8 mouse cellular contexts compared by ENCODE assay signal in genomic region chr9:63959933-63960828, GRCm38 (mm10).
DNase-seq lines count a peak whose midpoint lies in the region; ATAC-seq and TF ChIP-seq lines count a peak whose summit lies in the region.

No protein-coding gene starts in this region.

- peak overlapping the region; percentile 95 for H3K27ac ChIP-seq in lung, embryonic 15.5 days
- H3K27ac ChIP-seq in heart, postnatal 0 days (ENCODE audit: low read depth): peak overlapping the region; percentile 81
- peak overlapping the region; percentile 93 for H3K27ac ChIP-seq in limb, embryonic 10.5 days
- H3K27ac ChIP-seq in cerebellum, adult 2 months (ENCODE audit: insufficient read depth, low read length): no peak overlapping the region

- TF ChIP-seq EP300 in heart, postnatal 0 days (IDR thresholded peaks at IDR 0.05; ENCODE audit: low read depth): 0 out of 2 replicates have a peak, but pooled peaks have one; percentile 17

- DNase-seq in lung, postnatal 14 days: no peak
- no peak for DNase-seq in heart, postnatal 0 days (ENCODE audit: low spot score)
- peak; percentile 80 for DNase-seq in limb, embryonic 10.5 days (ENCODE audit: low spot score)
- DNase-seq in neural tube, embryonic 10.5 days (ENCODE audit: extremely low spot score, low spot score): peak; percentile 63
- no peak for DNase-seq in cerebellum, adult 2 months
- DNase-seq in frontal cortex, postnatal 25 days (ENCODE audit: low spot score in 2 of 2): no peak
- DNase-seq in cerebellum, adult 8-10 months: no peak

- ATAC-seq in lung, embryonic 15.5 days (ENCODE audit: borderline replicate concordance, extremely low read depth, low FRiP score, low TSS enrichment): peak; percentile 47; the same call in 1 of the 2 replicates
- ATAC-seq in heart, postnatal 0 days (ENCODE audit: insufficient read depth, low read depth): peak; percentile 27

- peak overlapping the region; percentile 32 for H3K9ac ChIP-seq in lung, embryonic 15.5 days
- H3K9ac ChIP-seq in heart, postnatal 0 days (replicated peaks; ENCODE audit: low read depth, low read length): peak overlapping the region; percentile 38

- 5% methylated on average over 21 of the region's 21 CpGs for WGBS in lung, embryonic 15.5 days
- WGBS in heart, postnatal 0 days: 15% methylated on average over 21 of the region's 21 CpGs
- WGBS in limb, embryonic 10.5 days: under 1% methylated on average over 21 of the region's 21 CpGs
- 35% methylated on average over 21 of the region's 21 CpGs for WGBS in cerebellum, adult 2 months

- no peak for TF ChIP-seq POLR2A in cerebellum, adult 2 months (IDR thresholded peaks at IDR 0.05; ENCODE audit: borderline replicate concordance, insufficient read depth, low read length)

- H3K4me1 ChIP-seq in lung, embryonic 15.5 days: peaks cover 98% of the 10 kb centered on the region
- peaks cover 68% of the 10 kb centered on the region for H3K4me1 ChIP-seq in heart, postnatal 0 days (ENCODE audit: control insufficient read depth, insufficient read depth)
- peaks cover 99% of the 10 kb centered on the region for H3K4me1 ChIP-seq in limb, embryonic 10.5 days
- H3K4me1 ChIP-seq in cerebellum, adult 2 months (ENCODE audit: control insufficient read depth, insufficient read depth, low read length): peaks cover 8% of the 10 kb centered on the region; the same call in 1 of the 2 replicates

- H3K4me3 ChIP-seq in lung, embryonic 15.5 days: no peak overlapping the region
- no peak overlapping the region for H3K4me3 ChIP-seq in heart, postnatal 0 days (ENCODE audit: low read depth, low read length)
- peak overlapping the region; percentile 38 for H3K4me3 ChIP-seq in limb, embryonic 10.5 days
- H3K4me3 ChIP-seq in cerebellum, adult 2 months (replicated peaks; ENCODE audit: insufficient read depth, low read depth, low read length): no peak overlapping the region

- no peaks in the 10 kb centered on the region for H3K27me3 ChIP-seq in lung, embryonic 15.5 days
- no peaks in the 10 kb centered on the region for H3K27me3 ChIP-seq in heart, postnatal 0 days (ENCODE audit: control insufficient read depth, insufficient read depth, low read length)
- H3K27me3 ChIP-seq in limb, embryonic 10.5 days (ENCODE audit: low read depth, poor library complexity, severe bottlenecking): no peaks in the 10 kb centered on the region
- H3K27me3 ChIP-seq in cerebellum, adult 2 months (ENCODE audit: control insufficient read depth, insufficient read depth, low read length): no peaks in the 10 kb centered on the region

- no peak for TF ChIP-seq CTCF in heart, postnatal 0 days (IDR thresholded peaks at IDR 0.05; ENCODE audit: low read depth)
- TF ChIP-seq CTCF in cerebellum, adult 2 months (IDR thresholded peaks at IDR 0.05; ENCODE audit: borderline replicate concordance, insufficient read depth, low read depth, low read length): no peak

- no peaks in the 10 kb centered on the region for H3K36me3 ChIP-seq in lung, embryonic 15.5 days
- no peaks in the 10 kb centered on the region for H3K36me3 ChIP-seq in heart, postnatal 0 days (replicated peaks; ENCODE audit: control insufficient read depth, insufficient read depth, low read length)
- peaks cover 11% of the 10 kb centered on the region; the same call in 1 of the 2 replicates for H3K36me3 ChIP-seq in limb, embryonic 10.5 days

- peak overlapping the region; percentile 44 for H3K4me2 ChIP-seq in lung, embryonic 15.5 days
- H3K4me2 ChIP-seq in heart, postnatal 0 days (ENCODE audit: low read depth, low read length): peak overlapping the region; percentile 45

- H3K9me3 ChIP-seq in lung, embryonic 15.5 days: no peaks in the 10 kb centered on the region
- no peaks in the 10 kb centered on the region for H3K9me3 ChIP-seq in heart, postnatal 0 days (replicated peaks; ENCODE audit: control insufficient read depth, low read length)
- H3K9me3 ChIP-seq in limb, embryonic 10.5 days (replicated peaks): no peaks in the 10 kb centered on the region

Comparison
In these comparisons a context has a peak if more than half of its experiments do, and no peak if none do; other contexts are left out.
1. DNase-seq: peak in limb, embryonic 10.5 days (single experiment) and neural tube, embryonic 10.5 days (single experiment); none in lung, postnatal 14 days (single experiment), heart, postnatal 0 days (single experiment), cerebellum, adult 2 months (0 of 2), frontal cortex, postnatal 25 days (0 of 2) and cerebellum, adult 8-10 months (single experiment).